Mouse (Mus musculus): ENCODE measurements at regions not wholly inside any gene's neighbourhood (a gene's known extent, or its start where the extent isn't known, plus 50 kb on each side); places are given as distances from the start of the nearest gene placed in this dataset.
A peak's percentile ranks its signal among the peaks of the same experiment; 100 is the strongest.

- DNase-seq = peak in 1 of 2 experiments; percentile 3
Observed at GRCm38 (mm10) chr13:53783492-53783891, 272.0 kb downstream of the Drd1 start.

GRCm38 (mm10) chr13:53779150-53779549, 276.4 kb downstream of the Drd1 start:
- no peak for DNase-seq

- DNase-seq = no peak
Observed at GRCm38 (mm10) chr13:53776421-53776820, 279.1 kb downstream of the Drd1 start.

GRCm38 (mm10) chr13:53775687-53776086, 279.8 kb downstream of the Drd1 start:
- DNase-seq = no peak

GRCm38 (mm10) chr13:53764613-53765243, 290.8 kb downstream of the Drd1 start:
- no peak for DNase-seq

- DNase-seq = no peak
Observed at GRCm38 (mm10) chr13:53757576-53758237, 284.8 kb upstream of the Msx2 start.

- DNase-seq = no peak
Observed at GRCm38 (mm10) chr13:53756970-53757530, 284.2 kb upstream of the Msx2 start.

GRCm38 (mm10) chr13:53755046-53755615, 282.3 kb upstream of the Msx2 start:
- DNase-seq = no peak

GRCm38 (mm10) chr13:53753049-53753448, 280.2 kb upstream of the Msx2 start:
- no peak for DNase-seq

- DNase-seq = no peak
Observed at GRCm38 (mm10) chr13:53740981-53741380, 268.1 kb upstream of the Msx2 start.

- no peak for DNase-seq
Observed at GRCm38 (mm10) chr13:53739127-53739526, 266.3 kb upstream of the Msx2 start.

- DNase-seq = no peak
Observed at GRCm38 (mm10) chr13:53734944-53735343, 262.1 kb upstream of the Msx2 start.

GRCm38 (mm10) chr13:53730259-53730902, 257.5 kb upstream of the Msx2 start:
- DNase-seq = no peak

- no peak for DNase-seq
Observed at GRCm38 (mm10) chr13:53729848-53730247, 257.0 kb upstream of the Msx2 start.

- DNase-seq = no peak
Observed at GRCm38 (mm10) chr13:53726031-53726430, 253.2 kb upstream of the Msx2 start.

GRCm38 (mm10) chr13:53722881-53723280, 250.0 kb upstream of the Msx2 start:
- DNase-seq = no peak

GRCm38 (mm10) chr13:53721038-53721463, 248.2 kb upstream of the Msx2 start:
- DNase-seq = no peak

- DNase-seq = no peak
Observed at GRCm38 (mm10) chr13:53717582-53717981, 244.7 kb upstream of the Msx2 start.

GRCm38 (mm10) chr13:53717086-53717485, 244.2 kb upstream of the Msx2 start:
- no peak for DNase-seq

- no peak for DNase-seq
Observed at GRCm38 (mm10) chr13:53709062-53709461, 236.2 kb upstream of the Msx2 start.

GRCm38 (mm10) chr13:53707548-53707947, 234.7 kb upstream of the Msx2 start:
- no peak for DNase-seq

- no peak for DNase-seq
Observed at GRCm38 (mm10) chr13:53704104-53704503, 231.2 kb upstream of the Msx2 start.

GRCm38 (mm10) chr13:53700236-53700635, 227.4 kb upstream of the Msx2 start:
- no peak for DNase-seq

Data from thymus, adult 18-20 months (tissue).